In genomic region chr1:93808871-93809270, GRCm38 (mm10) we compare ENCODE assay signal across 20 mouse cellular contexts. TPM values are rescaled to one million over a fixed set of nuclear protein-coding genes. Genes with fewer than 3 reads are reported as not detected.
"Had no signal": no experiment of that assay in that cellular context is flagged by ENCODE, and none has a peak within 500 bp of the region (broad histone marks: within the 10 kb centered on the region; RNA-seq: fewer than 3 reads in every experiment).

No protein-coding gene starts in this region.

- H3K27ac ChIP-seq: neural tube, embryonic 12.5 days; neural tube, embryonic 13.5 days; neural tube, embryonic 15.5 days; stomach, embryonic 15.5 days; stomach, postnatal 0 days had no signal

- H3K4me3 ChIP-seq: neural tube, embryonic 12.5 days; neural tube, embryonic 13.5 days; neural tube, embryonic 15.5 days; stomach, embryonic 15.5 days had no signal

- H3K9me3 ChIP-seq: neural tube, embryonic 12.5 days; neural tube, embryonic 13.5 days; neural tube, embryonic 15.5 days; stomach, embryonic 15.5 days had no signal

- DNase-seq: retina, postnatal 1 day; right cerebral cortex, adult 18-20 months; right cerebral cortex, postnatal 14 days; right cerebral cortex, postnatal 25 days; right cerebral cortex, postnatal 4 days; spleen, adult 18-20 months; thymus, adult 18-20 months; thymus, adult 2 months; thymus, postnatal 14 days; thymus, postnatal 25 days; thymus, postnatal 36 days; thymus, postnatal 4 days had no signal

- H3K4me2 ChIP-seq: neural tube, embryonic 12.5 days; neural tube, embryonic 13.5 days; neural tube, embryonic 15.5 days; stomach, embryonic 15.5 days had no signal

- H3K27me3 ChIP-seq: neural tube, embryonic 12.5 days; neural tube, embryonic 13.5 days; neural tube, embryonic 15.5 days; stomach, embryonic 15.5 days had no signal

- H3K9ac ChIP-seq: neural tube, embryonic 12.5 days; neural tube, embryonic 13.5 days; neural tube, embryonic 15.5 days; stomach, embryonic 15.5 days had no signal

RNA-seq across cellular contexts. Expression of gene Gal3st2, which starts 52.2 kb away (rescaled TPM):
- total RNA-seq: neutrophil, adult 5-6 weeks had no signal
- polyA plus RNA-seq: neural tube, embryonic 12.5 days; neural tube, embryonic 13.5 days; neural tube, embryonic 14.5 days; neural tube, embryonic 15.5 days; stomach, embryonic 14.5 days had no signal
